ENCODE assay signal across 24 mouse cellular contexts in the genomic region with DNA sequence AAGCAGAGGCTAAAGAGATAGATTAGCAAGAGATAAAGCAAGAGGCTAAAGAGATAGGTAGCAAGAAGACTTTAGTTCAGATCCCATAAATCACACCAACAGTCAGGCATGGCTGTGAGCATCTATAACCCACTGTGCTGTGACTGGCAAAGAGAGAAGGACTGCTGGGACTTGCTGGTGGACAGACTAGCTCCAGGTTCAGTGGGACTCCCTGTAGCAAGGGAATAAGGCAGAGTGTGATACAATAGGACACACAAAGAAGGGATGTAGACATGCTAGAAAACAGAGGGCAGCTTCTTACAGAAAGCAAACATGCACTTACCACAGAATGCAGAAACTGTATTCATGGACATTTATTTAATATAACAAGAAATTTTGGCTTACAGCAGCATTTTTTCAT.
"Had no signal": no experiment of that assay in that cellular context is flagged by ENCODE, and none has a peak within 500 bp of the region (broad histone marks: within the 10 kb centered on the region; RNA-seq: fewer than 3 reads in every experiment).

No protein-coding gene starts in this region.

- H3K4me2 ChIP-seq: heart, embryonic 11.5 days; heart, embryonic 13.5 days; heart, embryonic 15.5 days; hindbrain, embryonic 14.5 days; kidney, embryonic 15.5 days; limb, embryonic 13.5 days; limb, embryonic 15.5 days; liver, embryonic 12.5 days had no signal

- H3K4me3 ChIP-seq: heart, embryonic 13.5 days; heart, embryonic 15.5 days; kidney, embryonic 15.5 days; limb, embryonic 13.5 days; limb, embryonic 15.5 days; liver, embryonic 12.5 days had no signal

- H3K4me1 ChIP-seq: heart, embryonic 15.5 days; kidney, embryonic 15.5 days; limb, embryonic 13.5 days; limb, embryonic 15.5 days had no signal

- DNase-seq: gastrocnemius, postnatal 14 days; gastrocnemius, postnatal 36 days; heart, adult 18-20 months; heart, postnatal 14 days; heart, postnatal 36 days; kidney, adult 11 months; kidney, adult 2 months; kidney, adult 9 months; kidney, postnatal 14 days; kidney, postnatal 36 days; layer of hippocampus, adult 9-11 months; layer of hippocampus, postnatal 36 days; left cerebral cortex, postnatal 4 days had no signal

- H3K9me3 ChIP-seq: heart, embryonic 13.5 days; heart, embryonic 15.5 days; kidney, embryonic 15.5 days; limb, embryonic 13.5 days; limb, embryonic 15.5 days; liver, embryonic 12.5 days had no signal

- H3K27ac ChIP-seq: heart, embryonic 13.5 days; heart, embryonic 15.5 days; hindbrain, embryonic 14.5 days; hindbrain, postnatal 0 days; kidney, embryonic 15.5 days; kidney, postnatal 0 days; limb, embryonic 13.5 days; limb, embryonic 15.5 days; liver, embryonic 12.5 days had no signal

- H3K36me3 ChIP-seq: heart, embryonic 13.5 days; heart, embryonic 15.5 days; kidney, embryonic 15.5 days; limb, embryonic 13.5 days; limb, embryonic 15.5 days; liver, embryonic 12.5 days had no signal

- H3K27me3 ChIP-seq: heart, embryonic 13.5 days; heart, embryonic 15.5 days; kidney, embryonic 15.5 days; limb, embryonic 13.5 days; limb, embryonic 15.5 days; liver, embryonic 12.5 days had no signal

- H3K9ac ChIP-seq: heart, embryonic 13.5 days; heart, embryonic 15.5 days; hindbrain, embryonic 14.5 days; kidney, embryonic 15.5 days; limb, embryonic 13.5 days; limb, embryonic 15.5 days; liver, embryonic 12.5 days had no signal

- ATAC-seq: hindbrain, postnatal 0 days; intestine, embryonic 16.5 days had no signal
